Mouse (Mus musculus): ENCODE data around the gene Irak1. TPM values are rescaled to one million over a fixed set of nuclear protein-coding genes. Genes with fewer than 3 reads are reported as not detected.
A peak's percentile ranks its signal among the peaks of the same experiment; 100 is the strongest.

Gene Irak1
- polyA plus RNA-seq, 1 experiment from 2014 or later = 28.0 TPM

MicroRNAs encoded within 50 kb of the gene (microRNA counts, 519-probe panel; counts per million panel counts)
- microRNA mmu-miR-718 = not detected

Small RNA genes within 50 kb of the gene (microRNA-seq; reads per million reads assigned to microRNA genes)
- gene Mir5132 (ENCODE audit: borderline number of aligned reads) = 4.7 reads per million, percentile 2 among the genes with 10 or more reads in this experiment
- not detected for gene Mir718 (ENCODE audit: borderline number of aligned reads)

Other genes starting within 250 kb of the Irak1 start
- 0.90 and 1.4 TPM in 2 replicates for gene Srpk3, start 249.5 kb downstream of the Irak1 start, polyA plus RNA-seq (2014; fragmentation: Nextera tagmentation; extraction: Ambion mirVana)
- gene Idh3g, start 237.0 kb downstream of the Irak1 start, polyA plus RNA-seq (2014; fragmentation: Nextera tagmentation; extraction: Ambion mirVana) = 182 and 195 TPM in 2 replicates
- 112 and 116 TPM in 2 replicates for gene Ssr4, start 236.9 kb downstream of the Irak1 start, polyA plus RNA-seq (2014; fragmentation: Nextera tagmentation; extraction: Ambion mirVana)
- 0.88 and 1.1 TPM in 2 replicates for gene Pdzd4, start 198.9 kb downstream of the Irak1 start, polyA plus RNA-seq (2014; fragmentation: Nextera tagmentation; extraction: Ambion mirVana)
- 0.25 TPM in 1 of 2 replicates, not detected in the other for gene Avpr2, start 131.8 kb downstream of the Irak1 start, polyA plus RNA-seq (2014; fragmentation: Nextera tagmentation; extraction: Ambion mirVana)
- 6.6 and 10.8 TPM in 2 replicates for gene L1cam, start 127.8 kb downstream of the Irak1 start, polyA plus RNA-seq (2014; fragmentation: Nextera tagmentation; extraction: Ambion mirVana)
- gene Arhgap4, start 102.0 kb downstream of the Irak1 start, polyA plus RNA-seq (2014; fragmentation: Nextera tagmentation; extraction: Ambion mirVana) = 1.5 and 2.0 TPM in 2 replicates
- gene Naa10, start 102.0 kb downstream of the Irak1 start, polyA plus RNA-seq (2014; fragmentation: Nextera tagmentation; extraction: Ambion mirVana) = 154 and 159 TPM in 2 replicates
- 20.3 and 24.3 TPM in 2 replicates for gene Renbp, start 93.1 kb downstream of the Irak1 start, polyA plus RNA-seq (2014; fragmentation: Nextera tagmentation; extraction: Ambion mirVana)
- 71.4 and 77.2 TPM in 2 replicates for gene Hcfc1, start 57.6 kb downstream of the Irak1 start, polyA plus RNA-seq (2014; fragmentation: Nextera tagmentation; extraction: Ambion mirVana)
- gene Opn1mw, start 103.5 kb upstream of the Irak1 start, polyA plus RNA-seq (2014; fragmentation: Nextera tagmentation; extraction: Ambion mirVana) = not detected in 2 replicates
- gene Mecp2, start 111.4 kb upstream of the Irak1 start, polyA plus RNA-seq (2014; fragmentation: Nextera tagmentation; extraction: Ambion mirVana) = 12.4 and 13.1 TPM in 2 replicates
- gene Tex28, start 143.9 kb upstream of the Irak1 start, polyA plus RNA-seq (2014; fragmentation: Nextera tagmentation; extraction: Ambion mirVana) = not detected in 2 replicates
- not detected in 2 replicates for gene Tktl1, start 153.3 kb upstream of the Irak1 start, polyA plus RNA-seq (2014; fragmentation: Nextera tagmentation; extraction: Ambion mirVana)
- 267 and 289 TPM in 2 replicates for gene Flna, start 225.9 kb upstream of the Irak1 start, polyA plus RNA-seq (2014; fragmentation: Nextera tagmentation; extraction: Ambion mirVana)
- gene Emd, start 230.8 kb upstream of the Irak1 start, polyA plus RNA-seq (2014; fragmentation: Nextera tagmentation; extraction: Ambion mirVana) = 29.3 and 31.8 TPM in 2 replicates
- 846 and 890 TPM in 2 replicates for gene Rpl10, start 246.9 kb upstream of the Irak1 start, polyA plus RNA-seq (2014; fragmentation: Nextera tagmentation; extraction: Ambion mirVana)